Mouse (Mus musculus) CD8-positive naive resting alpha-beta T cell, adult 57 days (primary cell): ENCODE measurements around the gene Sostdc1. TPM values are rescaled to one million over a fixed set of nuclear protein-coding genes. Genes with fewer than 3 reads are reported as not detected.

Source experiments
- total RNA-seq: library from RNA; stranded (reverse); gene quantifications from one replicate; pipeline ENCODE4 v1.2.4, GENCODE M21; 2023

Gene Sostdc1
- total RNA-seq: not detected

GRCm38 (mm10) chr12:36313916-36314315, at the start of gene Sostdc1:
Gene Sostdc1 (plus strand): TSS chr12:36314139.

Other genes with a start within 250 kb of the Sostdc1 start
- gene Ankmy2, start 157.0 kb upstream of the Sostdc1 start, total RNA-seq: 28.4 TPM
- gene Bzw2, start 156.1 kb upstream of the Sostdc1 start, total RNA-seq: 146 TPM
- not detected for gene Lrrc72, start 60.7 kb upstream of the Sostdc1 start, total RNA-seq
- 0.37 TPM for gene Ispd, start 67.3 kb downstream of the Sostdc1 start, total RNA-seq
- not detected for gene D630036H23Rik, start 68.0 kb downstream of the Sostdc1 start, total RNA-seq